Mouse (Mus musculus): ENCODE results near the gene Cd4.

GRCm38 (mm10) chr6:124920318-124921085 lies 32.5 kb upstream of the Cd4 start:
- no peak for TF ChIP-seq POLR2A (IDR thresholded peaks at IDR 0.05; ENCODE audit: borderline replicate concordance, extremely low read depth, insufficient read depth, insufficient read length, poor library complexity, severe bottlenecking)
- no peak for TF ChIP-seq CTCF (IDR thresholded peaks at IDR 0.05; ENCODE audit: borderline replicate concordance, extremely low read depth, insufficient read depth, insufficient read length)

Data from brain, embryonic 14.5 days (tissue).